Mouse (Mus musculus) intestine, postnatal 0 days (tissue): ENCODE data around the gene Atg101. TPM values are rescaled to one million over a fixed set of nuclear protein-coding genes. Genes with fewer than 3 reads are reported as not detected.

ENCODE experiments used
- ATAC-seq: fragments of 200-750 bp; cut with Nextera tagmentation; 2 replicates; pipeline ENCODE4 v1.8.0; 2017; ENCODE audit warnings: mild to moderate bottlenecking, moderate TSS enrichment, moderate library complexity
- H3K27ac ChIP-seq: fragments of 300-500 bp; sonication (generic); 2 replicates; pipeline ENCODE4 v1.5.1; 2014; ENCODE audit warnings: mild to moderate bottlenecking, low read depth, low read length, moderate library complexity
- H3K27me3 ChIP-seq: fragments of 300-500 bp; sonication (generic); replicated peaks from 2 replicates; pipeline ENCODE4 v1.6.1; 2014; ENCODE audit warnings: low read length, mixed read lengths; ENCODE audit not compliant: control insufficient read depth, insufficient read depth
- H3K36me3 ChIP-seq: fragments of 300-500 bp; sonication (generic); 2 replicates; pipeline ENCODE4 v1.6.1; 2014; ENCODE audit warnings: mild to moderate bottlenecking, moderate library complexity; ENCODE audit not compliant: control insufficient read depth, insufficient read depth
- H3K4me1 ChIP-seq: fragments of 300-500 bp; sonication (generic); replicated peaks from 2 replicates; pipeline ENCODE4 v1.6.1; 2014; ENCODE audit warnings: antibody characterized with exemption, low read length, mixed read lengths; ENCODE audit not compliant: control insufficient read depth, insufficient read depth
- H3K4me2 ChIP-seq: fragments of 300-500 bp; sonication (generic); replicated peaks from 2 replicates; pipeline ENCODE4 v1.6.1; 2014; ENCODE audit warnings: low read depth, mild to moderate bottlenecking, moderate library complexity
- H3K4me3 ChIP-seq: fragments of 300-500 bp; sonication (generic); 2 replicates; pipeline ENCODE4 v1.5.1; 2014; ENCODE audit warnings: low read depth, low read length
- H3K9ac ChIP-seq: fragments of 300-500 bp; sonication (generic); 2 replicates; pipeline ENCODE4 v1.6.1; 2014; ENCODE audit warnings: mild to moderate bottlenecking, low read depth, low read length
- H3K9me3 ChIP-seq: fragments of 300-500 bp; sonication (generic); 2 replicates; pipeline ENCODE4 v1.6.1; 2016; ENCODE audit warnings: mixed run types; ENCODE audit not compliant: control insufficient read depth
- CTCF ChIP-seq: sonication (generic); IDR thresholded peaks from 2 replicates; pipeline ENCODE4 v1.5.1; 2016; ENCODE audit warnings: low read depth, mild to moderate bottlenecking, control low read depth, antibody characterized with exemption, moderate library complexity
- WGBS: fragments of 180-500 bp; shearing (Covaris S2); extraction: QIAGEN DNeasy Blood & Tissue Kit; methylation state at CpG from one replicate; pipeline ENCODE4 v1.1.7; 2014; 5-methylcytosine and 5-hydroxymethylcytosine counted together
- polyA plus RNA-seq: library from polyadenylated mRNA; unstranded; fragments of >200 nt; fragmentation: Nextera tagmentation; extraction: Ambion mirVana; gene quantifications from 2 replicates; pipeline ENCODE4 v1.2.1, GENCODE M21; 2015

Gene Atg101
- polyA plus RNA-seq, 1 experiment from 2014 or later: 50.9 TPM

- Histone ChIP-seq H3K27ac (no peak overlapping the region), H3K4me1 (no peaks in the 10 kb centered on the region), H3K27me3 (no peaks in the 10 kb centered on the region), H3K4me2 (no peak overlapping the region), H3K36me3 (no peaks in the 10 kb centered on the region), H3K9me3 (no peaks in the 10 kb centered on the region), H3K4me3 (no peak overlapping the region), H3K9ac (no peak overlapping the region)
- TF ChIP-seq CTCF: no peak
- WGBS: 86% methylated on average over 4 of the region's 4 CpGs
- no peak for ATAC-seq
Measured at GRCm38 (mm10) chr15:101315378-101315777, 31.3 kb downstream of the Atg101 start.

- Histone ChIP-seq H3K9me3 (no peaks in the 10 kb centered on the region), H3K4me3 (peak overlapping the region; percentile 25; the same call in 1 of the 2 replicates), H3K4me1 (no peaks in the 10 kb centered on the region), H3K4me2 (peak overlapping the region; percentile 63), H3K27me3 (no peaks in the 10 kb centered on the region), H3K9ac (no peak overlapping the region), H3K36me3 (no peaks in the 10 kb centered on the region), H3K27ac (no peak overlapping the region)
- ATAC-seq: peak; percentile 60; the same call in 1 of the 2 replicates
- 2% methylated on average over 11 of the region's 11 CpGs for WGBS
- TF ChIP-seq CTCF: peak; percentile 96
Measured at GRCm38 (mm10) chr15:101315832-101316231, 31.8 kb downstream of the Atg101 start.

- Histone ChIP-seq H3K4me2 (peak overlapping the region; percentile 63; the same call in 1 of the 2 replicates), H3K4me1 (no peaks in the 10 kb centered on the region), H3K36me3 (no peaks in the 10 kb centered on the region), H3K9ac (no peak overlapping the region), H3K4me3 (no peak overlapping the region; the same call in 1 of the 2 replicates), H3K27ac (no peak overlapping the region), H3K27me3 (no peaks in the 10 kb centered on the region), H3K9me3 (no peaks in the 10 kb centered on the region)
- ATAC-seq: no peak
- WGBS: 65% methylated on average over 13 of the region's 13 CpGs
- no peak for TF ChIP-seq CTCF
Measured at GRCm38 (mm10) chr15:101316279-101316912, 32.3 kb downstream of the Atg101 start.

- Histone ChIP-seq H3K36me3 (no peaks in the 10 kb centered on the region), H3K27me3 (no peaks in the 10 kb centered on the region), H3K4me1 (no peaks in the 10 kb centered on the region), H3K4me3 (no peak overlapping the region), H3K9me3 (no peaks in the 10 kb centered on the region), H3K4me2 (no peak overlapping the region), H3K9ac (no peak overlapping the region), H3K27ac (no peak overlapping the region)
- 71% methylated on average over 18 of the region's 18 CpGs for WGBS
- no peak for TF ChIP-seq CTCF
- no peak for ATAC-seq
Measured at GRCm38 (mm10) chr15:101316913-101317813, 33.1 kb downstream of the Atg101 start.

GRCm38 (mm10) chr15:101317814-101318500 lies 33.9 kb downstream of the Atg101 start:
- Histone ChIP-seq H3K27ac (no peak overlapping the region), H3K9ac (no peak overlapping the region), H3K4me3 (no peak overlapping the region), H3K27me3 (no peaks in the 10 kb centered on the region), H3K9me3 (no peaks in the 10 kb centered on the region), H3K36me3 (no peaks in the 10 kb centered on the region), H3K4me1 (no peaks in the 10 kb centered on the region), H3K4me2 (no peak overlapping the region)
- TF ChIP-seq CTCF: no peak
- WGBS: 77% methylated on average over 2 of the region's 2 CpGs
- no peak for ATAC-seq
